Mouse (Mus musculus) heart, postnatal 0 days (tissue): ENCODE results near the gene Sema7a. TPM values are rescaled to one million over a fixed set of nuclear protein-coding genes. Genes with fewer than 3 reads are reported as not detected.

ENCODE experiments used
- ATAC-seq: fragments of 200-750 bp; cut with Nextera tagmentation; 2 replicates; pipeline ENCODE4 v1.8.0; 2017; ENCODE audit warnings: low read depth, moderate number of reproducible peaks, moderate library complexity; ENCODE audit not compliant: insufficient read depth
- DNase-seq: peaks from one replicate; pipeline ENCODE4 v3.0.0-alpha.2; 2016; ENCODE audit warnings: low spot score
- H3K27ac ChIP-seq: fragments of 300-500 bp; sonication (generic); 2 replicates; pipeline ENCODE4 v1.5.1; 2014; ENCODE audit warnings: low read depth, mild to moderate bottlenecking
- H3K27me3 ChIP-seq: fragments of 300-500 bp; sonication (generic); 2 replicates; pipeline ENCODE4 v1.6.1; 2014; ENCODE audit warnings: low read length, mixed read lengths; ENCODE audit not compliant: control insufficient read depth, insufficient read depth
- H3K36me3 ChIP-seq: fragments of 300-500 bp; sonication (generic); replicated peaks from 2 replicates; pipeline ENCODE4 v1.6.1; 2014; ENCODE audit warnings: low read length, mixed read lengths; ENCODE audit not compliant: control insufficient read depth, insufficient read depth
- H3K4me1 ChIP-seq: fragments of 300-500 bp; sonication (generic); 2 replicates; pipeline ENCODE4 v1.6.1; 2014; ENCODE audit warnings: antibody characterized with exemption; ENCODE audit not compliant: control insufficient read depth, insufficient read depth
- H3K4me2 ChIP-seq: fragments of 300-500 bp; sonication (generic); 2 replicates; pipeline ENCODE4 v1.6.1; 2014; ENCODE audit warnings: low read depth, mild to moderate bottlenecking, low read length, moderate library complexity
- H3K4me3 ChIP-seq: fragments of 300-500 bp; sonication (generic); 2 replicates; pipeline ENCODE4 v1.5.1; 2014; ENCODE audit warnings: low read depth, low read length
- H3K9ac ChIP-seq: fragments of 300-500 bp; sonication (generic); replicated peaks from 2 replicates; pipeline ENCODE4 v1.6.1; 2014; ENCODE audit warnings: low read depth, low read length, mixed read lengths
- H3K9me3 ChIP-seq: fragments of 300-500 bp; sonication (generic); replicated peaks from 2 replicates; pipeline ENCODE4 v1.6.1; 2016; ENCODE audit warnings: low read length; ENCODE audit not compliant: control insufficient read depth
- CTCF ChIP-seq: IDR thresholded peaks from 2 replicates; pipeline ENCODE4 v1.5.1; 2016; ENCODE audit warnings: antibody characterized with exemption, control low read depth, low read depth
- EP300 ChIP-seq: IDR thresholded peaks from 2 replicates; pipeline ENCODE4 v1.6.1; 2016; ENCODE audit warnings: antibody characterized with exemption, low read depth
- WGBS: fragments of 180-500 bp; shearing (Covaris S2); extraction: QIAGEN DNeasy Blood & Tissue Kit; methylation state at CpG from one replicate; pipeline ENCODE4 v1.1.7; 2014; 5-methylcytosine and 5-hydroxymethylcytosine counted together
- polyA plus RNA-seq: library from polyadenylated mRNA; unstranded; fragments of >200 nt; fragmentation: Nextera tagmentation; extraction: Ambion mirVana; gene quantifications from 2 replicates; pipeline ENCODE4 v1.2.1, GENCODE M21; 2015
- total RNA-seq: library from RNA; depleted of rRNA; stranded (reverse); fragments of >200 nt; gene quantifications from 2 replicates; pipeline ENCODE4 v1.2.3, GENCODE M21; 2014; ENCODE audit warnings: low replicate concordance

The Sema7a gene
- total and polyA plus RNA-seq, 2 experiments from 2014 or later: 1.2 to 16.8 TPM

DNA sequence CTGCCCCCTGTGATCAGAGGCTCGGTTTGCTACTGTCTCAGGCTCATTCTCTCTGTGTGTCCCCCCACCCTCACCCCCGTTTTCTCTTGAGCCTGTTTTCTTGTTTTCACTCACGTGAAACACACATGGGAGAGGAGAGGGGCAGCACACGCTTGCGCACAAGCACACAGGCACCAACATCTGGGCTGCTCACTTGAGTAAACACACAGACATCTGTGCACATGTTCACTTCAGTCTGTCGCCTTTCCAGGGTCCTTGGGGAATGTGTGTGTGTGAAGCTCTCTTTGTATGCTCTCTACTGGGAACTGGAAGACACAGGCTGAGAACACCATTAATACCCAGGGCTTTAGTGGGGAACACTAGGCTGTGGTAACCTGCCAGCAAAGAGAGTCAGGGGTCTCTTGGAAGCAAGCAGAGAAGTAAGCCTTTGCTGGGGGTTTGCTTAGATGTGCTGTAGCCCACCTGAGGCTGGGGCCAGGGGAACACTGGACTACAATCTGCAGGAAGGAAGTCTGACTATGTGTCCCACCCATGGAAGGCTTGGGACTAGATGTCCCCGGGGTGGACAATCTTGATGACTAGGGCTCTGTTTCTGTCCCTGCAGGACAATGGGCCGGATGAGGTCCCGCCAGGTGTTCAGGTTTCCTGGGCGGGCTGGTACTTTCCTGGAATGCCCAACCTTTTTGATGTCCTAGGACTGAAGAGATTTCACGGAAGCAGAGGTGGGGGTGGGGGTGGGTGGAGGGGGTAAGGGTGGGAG lies 30.0 kb downstream of the Sema7a start:
- WGBS: 76% methylated on average over 11 of the region's 11 CpGs
- DNase-seq: no peak
- peak; percentile 29; the same call in 1 of the 2 replicates for ATAC-seq

GRCm38 (mm10) chr9:57971413-57971812 lies 31.5 kb downstream of the Sema7a start:
- Histone ChIP-seq H3K9ac (no peak overlapping the region), H3K27ac (peak overlapping the region; percentile 80), H3K9me3 (no peaks in the 10 kb centered on the region), H3K4me3 (no peak overlapping the region), H3K4me1 (peaks cover 20% of the 10 kb centered on the region; the same call in 1 of the 2 replicates), H3K4me2 (no peak overlapping the region), H3K36me3 (no peaks in the 10 kb centered on the region), H3K27me3 (no peaks in the 10 kb centered on the region)
- ATAC-seq (no peak), DNase-seq (no peak)
- WGBS: 87% methylated on average over 5 of the region's 5 CpGs
- TF ChIP-seq CTCF (no peak), EP300 (no peak)

More for the DNA sequence above, 30.0 kb downstream of the Sema7a start:
- peak overlapping the region; percentile 80 for H3K27ac ChIP-seq
- peak; percentile 82 for TF ChIP-seq EP300
- TF ChIP-seq CTCF: no peak
- no peaks in the 10 kb centered on the region for H3K27me3 ChIP-seq
- no peaks in the 10 kb centered on the region for H3K36me3 ChIP-seq
- no peak overlapping the region for H3K4me2 ChIP-seq
- H3K9ac ChIP-seq: no peak overlapping the region
- no peak overlapping the region for H3K4me3 ChIP-seq
- H3K4me1 ChIP-seq: peaks cover 34% of the 10 kb centered on the region
- H3K9me3 ChIP-seq: no peaks in the 10 kb centered on the region

- Histone ChIP-seq H3K9me3 (no peaks in the 10 kb centered on the region), H3K4me3 (no peak overlapping the region), H3K27me3 (no peaks in the 10 kb centered on the region), H3K36me3 (no peaks in the 10 kb centered on the region), H3K27ac (peak overlapping the region; percentile 80), H3K9ac (no peak overlapping the region), H3K4me1 (peaks cover 14% of the 10 kb centered on the region; the same call in 1 of the 2 replicates), H3K4me2 (no peak overlapping the region)
- ATAC-seq (peak; percentile 14; the same call in 1 of the 2 replicates), DNase-seq (no peak)
- TF ChIP-seq EP300 (no peak), CTCF (no peak)
- WGBS: 48% methylated on average over 9 of the region's 9 CpGs
Observed at GRCm38 (mm10) chr9:57972141-57972591, 32.3 kb downstream of the Sema7a start.

GRCm38 (mm10) chr9:57972776-57973439 lies 33.0 kb downstream of the Sema7a start:
- no peak for ATAC-seq
- Histone ChIP-seq H3K27me3 (no peaks in the 10 kb centered on the region), H3K4me1 (peaks cover 8% of the 10 kb centered on the region; the same call in 1 of the 2 replicates), H3K4me3 (no peak overlapping the region), H3K27ac (peak overlapping the region; percentile 80), H3K9me3 (no peaks in the 10 kb centered on the region), H3K4me2 (no peak overlapping the region), H3K36me3 (no peaks in the 10 kb centered on the region), H3K9ac (no peak overlapping the region)
- no peak for DNase-seq
- no peak for TF ChIP-seq EP300
- TF ChIP-seq CTCF: no peak
- WGBS: 47% methylated on average over 9 of the region's 9 CpGs

GRCm38 (mm10) chr9:57973440-57974066 lies 33.6 kb downstream of the Sema7a start:
- DNase-seq: no peak
- WGBS: 83% methylated on average over 6 of the region's 6 CpGs

More at GRCm38 (mm10) chr9:57973440-57974066, 33.6 kb downstream of the Sema7a start:
- ATAC-seq: no peak
- no peak overlapping the region for H3K4me2 ChIP-seq
- H3K27me3 ChIP-seq: no peaks in the 10 kb centered on the region
- peaks cover 5% of the 10 kb centered on the region; the same call in 1 of the 2 replicates for H3K4me1 ChIP-seq
- no peak overlapping the region for H3K4me3 ChIP-seq
- no peaks in the 10 kb centered on the region for H3K9me3 ChIP-seq
- TF ChIP-seq CTCF (no peak), EP300 (no peak)
- H3K27ac ChIP-seq: peak overlapping the region; percentile 80; the same call in 1 of the 2 replicates
- no peaks in the 10 kb centered on the region for H3K36me3 ChIP-seq
- no peak overlapping the region for H3K9ac ChIP-seq
